Mouse (Mus musculus) lung, embryonic 16.5 days (tissue): ENCODE measurements at regions not wholly inside any gene's neighbourhood (a gene's known extent, or its start where the extent isn't known, plus 50 kb on each side); places are given as distances from the start of the nearest gene placed in this dataset.

ENCODE experiments used
- ATAC-seq: fragments of 200-750 bp; cut with Nextera tagmentation; 2 replicates; pipeline ENCODE4 v1.8.0; 2017; ENCODE audit warnings: low read depth, mild to moderate bottlenecking, moderate library complexity
- H3K27ac ChIP-seq: fragments of 300-500 bp; sonication (generic); 2 replicates; pipeline ENCODE4 v1.5.1; 2014; ENCODE audit warnings: mild to moderate bottlenecking, control low read depth, low read length
- H3K27me3 ChIP-seq: fragments of 300-500 bp; sonication (generic); 2 replicates; pipeline ENCODE4 v1.6.1; 2014; ENCODE audit warnings: low read depth, low read length, mixed read lengths; ENCODE audit not compliant: control insufficient read depth, insufficient read depth
- H3K36me3 ChIP-seq: fragments of 300-500 bp; sonication (generic); 2 replicates; pipeline ENCODE4 v1.6.1; 2014; ENCODE audit warnings: low read length; ENCODE audit not compliant: control insufficient read depth, insufficient read depth
- H3K4me1 ChIP-seq: fragments of 300-500 bp; sonication (generic); replicated peaks from 2 replicates; pipeline ENCODE4 v1.6.1; 2014; ENCODE audit warnings: low read length, mixed read lengths; ENCODE audit not compliant: control insufficient read depth, insufficient read depth
- H3K4me2 ChIP-seq: fragments of 300-500 bp; sonication (generic); 2 replicates; pipeline ENCODE4 v1.6.1; 2014; ENCODE audit warnings: low read depth, low read length, control low read depth
- H3K4me3 ChIP-seq: fragments of 300-500 bp; sonication (generic); 2 replicates; pipeline ENCODE4 v1.5.1; 2014; ENCODE audit warnings: mild to moderate bottlenecking, low read length, control low read depth
- H3K9ac ChIP-seq: fragments of 300-500 bp; sonication (generic); 2 replicates; pipeline ENCODE4 v1.6.1; 2014; ENCODE audit warnings: low read length, control low read depth
- H3K9me3 ChIP-seq: fragments of 300-500 bp; sonication (generic); 2 replicates; pipeline ENCODE4 v1.6.1; 2016; ENCODE audit warnings: low read length; ENCODE audit not compliant: control insufficient read depth
- WGBS: fragments of 180-500 bp; shearing (Covaris S2); extraction: QIAGEN DNeasy Blood & Tissue Kit; methylation state at CpG from one replicate; pipeline ENCODE4 v1.1.7; 2014; 5-methylcytosine and 5-hydroxymethylcytosine counted together

DNA sequence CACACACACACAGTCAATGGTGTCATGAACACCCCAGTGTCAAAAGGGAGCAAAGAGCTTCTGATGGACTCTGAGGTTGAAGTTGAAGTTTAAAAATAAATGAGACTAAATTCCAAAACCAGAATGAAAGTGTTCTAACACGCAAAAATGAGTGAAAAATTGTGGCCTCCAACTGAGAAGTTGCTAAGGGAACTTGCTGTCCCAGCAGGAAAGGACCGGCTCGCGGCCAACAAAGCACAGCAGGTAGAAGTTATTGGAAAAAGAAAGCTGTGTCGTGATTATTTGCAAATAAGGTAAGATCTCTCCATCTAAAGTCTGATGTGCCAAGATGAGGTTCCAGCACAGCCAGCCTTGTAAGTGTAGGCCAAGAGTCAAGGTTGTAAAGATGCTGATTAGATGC lies 169.7 kb downstream of the Nrp2 start:
- H3K27ac ChIP-seq = no peak overlapping the region
- no peaks in the 10 kb centered on the region for H3K4me1 ChIP-seq
- H3K4me2 ChIP-seq = no peak overlapping the region
- no peaks in the 10 kb centered on the region for H3K36me3 ChIP-seq
- no peak for ATAC-seq
- no peak overlapping the region for H3K9ac ChIP-seq
- H3K4me3 ChIP-seq = no peak overlapping the region
- H3K27me3 ChIP-seq = no peaks in the 10 kb centered on the region
- WGBS = 89% methylated on average over 5 of the region's 5 CpGs
- no peaks in the 10 kb centered on the region for H3K9me3 ChIP-seq

DNA sequence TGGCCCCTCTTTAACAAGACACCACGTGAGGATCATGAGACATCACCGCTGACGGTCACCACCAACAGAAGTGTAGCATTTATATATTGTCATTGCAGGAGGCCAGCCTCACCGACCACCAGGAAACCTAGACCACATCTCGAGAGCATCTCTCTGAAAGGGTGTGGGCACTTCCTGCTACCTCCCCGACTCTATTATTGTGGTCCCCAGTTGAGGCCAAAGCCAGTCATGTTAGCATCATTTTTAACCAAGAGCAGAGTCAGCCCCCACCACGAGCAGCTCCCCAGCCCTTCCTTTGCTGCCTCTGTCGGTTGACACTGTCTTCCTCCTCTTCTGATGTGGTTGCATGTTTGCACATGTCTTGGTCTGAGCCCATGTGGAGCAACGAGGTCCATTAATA lies 172.5 kb downstream of the Nrp2 start:
- Histone ChIP-seq H3K27me3 (no peaks in the 10 kb centered on the region), H3K4me2 (no peak overlapping the region)

DNA sequence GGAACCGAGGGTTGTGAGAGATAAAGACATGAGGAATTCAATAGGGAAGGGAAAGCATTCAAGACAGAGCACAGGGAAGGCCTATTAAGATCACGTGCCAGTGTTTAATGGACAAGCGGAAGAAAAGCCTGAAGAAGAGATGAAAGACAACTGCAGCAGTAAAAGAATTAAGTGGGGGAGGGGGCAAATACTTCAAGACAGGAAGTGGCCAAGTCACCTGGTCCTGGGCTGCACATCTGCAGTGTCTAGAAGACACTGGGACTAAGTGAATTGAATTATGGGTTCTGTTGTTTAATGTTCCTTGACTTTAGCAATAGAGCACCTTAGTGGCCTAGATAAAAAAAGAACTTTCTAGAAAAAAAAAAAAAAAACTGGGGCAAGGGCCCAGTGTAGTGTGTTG lies 173.6 kb downstream of the Nrp2 start:
- H3K9me3 ChIP-seq = no peaks in the 10 kb centered on the region
- no peaks in the 10 kb centered on the region for H3K36me3 ChIP-seq
- no peak overlapping the region for H3K27ac ChIP-seq
- no peak overlapping the region for H3K4me3 ChIP-seq
- 70% methylated on average over 3 of the region's 3 CpGs for WGBS
- H3K9ac ChIP-seq = no peak overlapping the region
- H3K4me2 ChIP-seq = no peak overlapping the region
- H3K27me3 ChIP-seq = no peaks in the 10 kb centered on the region
- no peaks in the 10 kb centered on the region for H3K4me1 ChIP-seq
- ATAC-seq = no peak

More for the DNA sequence above, 172.5 kb downstream of the Nrp2 start:
- H3K9me3 ChIP-seq = no peaks in the 10 kb centered on the region
- no peak overlapping the region for H3K9ac ChIP-seq
- ATAC-seq = no peak
- 76% methylated on average over 9 of the region's 9 CpGs for WGBS
- H3K4me3 ChIP-seq = no peak overlapping the region
- H3K4me1 ChIP-seq = no peaks in the 10 kb centered on the region
- H3K27ac ChIP-seq = no peak overlapping the region
- no peaks in the 10 kb centered on the region for H3K36me3 ChIP-seq

DNA sequence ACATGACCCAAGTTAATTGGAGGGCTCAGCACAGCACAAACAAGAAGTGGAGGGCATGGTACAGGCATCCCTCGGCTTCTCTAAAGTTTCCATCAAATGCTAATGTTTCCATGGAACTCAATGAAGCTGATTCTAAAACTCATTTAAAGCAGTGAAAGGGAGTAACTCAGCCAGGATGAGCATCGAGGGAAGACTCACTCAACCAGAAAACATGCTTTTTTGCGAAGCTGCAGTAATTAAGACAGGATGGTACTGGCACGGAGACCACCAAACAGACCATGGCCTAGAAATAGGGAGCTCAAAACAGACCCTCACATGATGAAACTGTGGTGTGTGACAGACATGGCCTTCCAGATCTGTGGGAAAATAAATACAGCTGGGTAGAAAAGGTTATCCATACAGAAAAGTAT lies 177.8 kb downstream of the Nrp2 start:
- no peaks in the 10 kb centered on the region for H3K9me3 ChIP-seq
- no peak overlapping the region for H3K27ac ChIP-seq
- H3K36me3 ChIP-seq = no peaks in the 10 kb centered on the region
- no peak overlapping the region for H3K4me3 ChIP-seq
- ATAC-seq = no peak
- WGBS = 77% methylated on average over 4 of the region's 4 CpGs
- no peaks in the 10 kb centered on the region; the same call in 1 of the 2 replicates for H3K4me1 ChIP-seq
- no peaks in the 10 kb centered on the region for H3K27me3 ChIP-seq
- no peak overlapping the region for H3K9ac ChIP-seq
- no peak overlapping the region for H3K4me2 ChIP-seq

DNA sequence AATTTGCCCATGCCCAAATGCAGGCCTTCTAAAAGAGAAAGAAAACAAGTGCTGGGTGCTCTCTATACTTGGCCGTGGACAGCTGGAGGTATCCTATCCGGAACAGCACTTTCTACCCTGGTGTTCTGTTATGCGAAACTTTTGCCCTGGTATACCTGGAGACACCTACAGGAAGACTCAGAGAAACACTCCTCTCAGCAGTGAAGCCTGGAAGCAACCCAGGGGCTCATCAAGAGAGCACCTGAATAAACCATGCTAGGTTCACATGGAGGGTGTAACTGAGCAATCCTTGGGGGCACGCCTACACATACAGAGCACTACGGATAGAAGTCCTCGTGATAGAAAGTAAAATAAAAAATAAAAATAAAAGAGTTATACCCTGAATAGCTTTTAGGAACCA lies 178.4 kb downstream of the Nrp2 start:
- no peak for ATAC-seq

DNA sequence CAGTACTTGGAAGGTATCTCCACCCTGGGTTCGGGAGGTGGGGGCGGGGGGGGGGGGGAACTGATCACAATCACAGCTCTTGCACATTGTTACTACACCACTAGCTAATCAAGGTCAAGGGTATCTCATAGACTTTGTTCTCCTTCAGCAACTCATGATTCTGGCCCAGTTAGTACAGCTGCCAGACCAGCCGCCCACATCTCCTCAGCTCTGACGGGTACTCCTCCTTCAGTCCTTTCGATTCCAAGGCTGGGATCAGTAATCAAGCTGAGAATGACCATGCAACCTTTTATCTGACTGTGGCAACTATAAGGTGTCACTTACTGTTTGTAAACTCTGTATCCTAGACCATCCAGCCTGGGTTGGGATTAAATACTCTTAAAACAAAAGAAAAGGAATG lies 178.9 kb downstream of the Nrp2 start:
- no peaks in the 10 kb centered on the region for H3K27me3 ChIP-seq
- no peak overlapping the region for H3K9ac ChIP-seq
- no peak for ATAC-seq
- H3K4me1 ChIP-seq = no peaks in the 10 kb centered on the region; the same call in 1 of the 2 replicates
- no peak overlapping the region for H3K4me3 ChIP-seq
- no peaks in the 10 kb centered on the region for H3K36me3 ChIP-seq
- H3K4me2 ChIP-seq = no peak overlapping the region
- H3K9me3 ChIP-seq = no peaks in the 10 kb centered on the region
- 80% methylated on average over 5 of the region's 5 CpGs for WGBS
- H3K27ac ChIP-seq = no peak overlapping the region

More for the DNA sequence above, 178.4 kb downstream of the Nrp2 start:
- Histone ChIP-seq H3K9me3 (no peaks in the 10 kb centered on the region), H3K4me2 (no peak overlapping the region), H3K4me3 (no peak overlapping the region), H3K9ac (no peak overlapping the region), H3K4me1 (no peaks in the 10 kb centered on the region; the same call in 1 of the 2 replicates), H3K27ac (no peak overlapping the region), H3K27me3 (no peaks in the 10 kb centered on the region), H3K36me3 (no peaks in the 10 kb centered on the region)
- 81% methylated on average over 6 of the region's 6 CpGs for WGBS

DNA sequence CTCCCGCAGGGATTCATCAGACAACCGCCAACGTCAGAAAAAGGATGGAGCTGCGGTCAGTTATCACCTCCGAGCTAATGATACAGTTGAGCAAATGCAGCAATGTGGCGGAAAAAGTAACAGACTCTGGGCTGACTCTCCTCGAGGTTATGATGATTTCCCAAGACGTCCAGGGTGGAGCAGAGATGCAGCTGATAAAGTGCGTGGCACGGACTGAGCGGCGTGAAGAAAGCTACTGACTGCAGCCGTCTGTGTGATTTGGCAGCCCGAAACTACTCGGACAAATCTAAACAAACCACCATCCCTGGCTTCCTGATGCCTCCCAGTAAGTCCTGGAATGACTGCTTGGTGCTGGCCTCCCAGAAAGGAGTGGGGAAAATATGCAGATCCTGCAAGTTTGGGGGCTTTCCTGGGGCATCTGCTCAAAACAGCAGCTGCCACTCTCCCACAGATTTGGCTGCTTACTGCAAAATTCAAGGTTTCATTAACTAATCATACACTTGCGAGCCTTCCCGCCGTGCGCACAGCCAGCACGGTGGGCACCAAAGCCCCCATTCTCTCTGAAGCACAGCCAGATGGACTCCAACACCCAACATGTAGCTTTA lies 181.9 kb downstream of the Nrp2 start:
- Histone ChIP-seq H3K36me3 (no peaks in the 10 kb centered on the region), H3K27ac (peak overlapping the region; percentile 40), H3K4me3 (no peak overlapping the region), H3K4me2 (0 out of 2 replicates have a peak overlapping the region, but pooled peaks have one; percentile 1), H3K9me3 (no peaks in the 10 kb centered on the region), H3K27me3 (no peaks in the 10 kb centered on the region), H3K9ac (no peak overlapping the region), H3K4me1 (peaks cover 8% of the 10 kb centered on the region)
- 37% methylated on average over 20 of the region's 20 CpGs for WGBS
- peak; percentile 57 for ATAC-seq

DNA sequence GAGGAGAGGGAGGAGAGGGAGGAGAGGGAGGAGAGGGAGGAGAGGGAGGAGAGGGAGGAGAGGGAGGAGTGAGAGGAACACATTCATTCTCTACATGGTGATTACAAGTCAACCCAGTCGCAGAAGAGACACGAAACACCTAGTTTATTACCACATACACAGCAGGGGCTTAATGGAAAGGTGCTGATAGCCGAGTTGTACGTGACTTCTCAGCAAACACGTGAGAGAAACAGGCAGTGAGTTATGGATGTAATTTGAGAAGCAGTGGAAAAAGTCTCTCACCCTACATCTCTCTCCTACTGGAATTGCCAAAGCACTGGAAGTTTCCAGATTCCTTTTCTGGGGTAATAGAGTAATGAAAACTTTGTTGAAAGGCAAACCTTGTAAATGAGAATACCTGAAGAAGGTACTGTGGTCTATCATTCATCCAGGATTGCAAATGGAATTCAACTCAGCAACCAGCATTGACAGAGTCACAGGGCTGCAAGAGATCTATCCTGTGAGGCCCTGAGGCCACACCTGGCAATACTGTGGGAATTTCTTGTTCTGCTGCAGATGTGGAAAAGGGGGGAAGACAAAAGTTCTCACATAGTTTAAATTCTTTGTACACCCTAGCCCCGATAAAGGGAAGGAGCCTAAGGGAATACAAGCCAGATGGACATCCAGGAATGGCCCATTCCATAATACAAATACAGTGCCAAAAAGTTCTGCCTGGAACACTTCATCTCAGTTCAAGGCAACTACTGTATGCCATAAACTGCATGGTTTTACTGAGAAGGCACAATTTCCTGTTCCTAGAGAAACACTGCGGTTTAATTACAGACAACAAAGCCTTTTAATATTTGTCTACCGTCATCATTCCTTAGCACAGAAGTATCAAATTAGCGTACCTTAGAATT lies 184.7 kb downstream of the Nrp2 start:
- no peak overlapping the region for H3K4me2 ChIP-seq
- 36% methylated on average over 9 of the region's 9 CpGs for WGBS
- H3K27me3 ChIP-seq = no peaks in the 10 kb centered on the region
- H3K36me3 ChIP-seq = no peaks in the 10 kb centered on the region
- H3K27ac ChIP-seq = no peak overlapping the region
- no peak overlapping the region for H3K4me3 ChIP-seq
- no peak overlapping the region for H3K9ac ChIP-seq
- H3K9me3 ChIP-seq = no peaks in the 10 kb centered on the region; the same call in 1 of the 2 replicates
- peaks cover 8% of the 10 kb centered on the region for H3K4me1 ChIP-seq
- peak; percentile 63; the same call in 1 of the 2 replicates for ATAC-seq

DNA sequence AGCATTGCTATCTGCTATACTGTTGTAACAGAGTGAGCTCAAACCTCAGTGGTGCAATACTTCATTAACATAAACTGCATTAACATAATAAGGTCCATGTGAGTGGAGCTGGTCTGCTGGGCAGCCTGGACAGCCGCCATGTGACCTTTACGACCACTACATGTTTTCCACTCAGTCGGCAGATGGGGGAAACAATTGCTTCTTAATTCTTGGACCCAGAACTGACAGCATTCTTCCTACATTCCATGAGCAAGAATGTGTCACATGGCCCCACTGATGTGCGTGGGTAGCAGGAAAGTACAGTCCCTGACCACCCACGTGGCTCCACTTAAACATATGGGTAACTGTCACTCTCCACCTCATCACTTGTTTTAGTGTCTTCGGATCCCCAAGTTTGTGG lies 198.3 kb downstream of the Nrp2 start:
- no peak overlapping the region for H3K4me2 ChIP-seq
- no peak overlapping the region for H3K9ac ChIP-seq
- WGBS = 43% methylated on average over 6 of the region's 6 CpGs
- H3K4me1 ChIP-seq = peaks cover 16% of the 10 kb centered on the region
- ATAC-seq = peak; percentile 91
- H3K27ac ChIP-seq = peak overlapping the region; percentile 86
- no peaks in the 10 kb centered on the region for H3K36me3 ChIP-seq
- no peaks in the 10 kb centered on the region for H3K27me3 ChIP-seq
- no peak overlapping the region for H3K4me3 ChIP-seq
- no peaks in the 10 kb centered on the region for H3K9me3 ChIP-seq
